Mouse (Mus musculus): Measurements from ENCODE around the gene Gpr37.

Gpr37 gene

DNA sequence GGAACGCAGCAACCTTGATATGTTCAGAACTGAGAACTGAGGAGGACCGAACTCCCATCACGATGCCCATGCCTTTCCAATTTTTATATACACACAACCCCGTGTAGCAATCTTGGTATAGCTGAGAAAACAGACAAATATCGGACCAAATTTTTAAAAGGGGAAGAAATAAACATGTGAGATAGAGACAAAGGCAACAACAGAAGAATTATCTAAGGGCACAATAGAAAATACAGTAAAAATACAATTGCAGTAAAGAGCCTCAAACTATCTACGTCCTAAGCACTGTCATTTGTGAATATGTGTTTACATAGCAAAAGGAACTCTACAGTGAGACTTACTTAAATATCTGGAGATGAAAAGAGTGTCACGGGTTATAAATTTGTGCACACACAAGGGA is at the start of gene Gpr37:
Gpr37 (minus strand) TSS at position 101 of the 400 bp plus-strand sequence.
- DNase-seq (ENCODE audit: low spot score), result no peak

DNA sequence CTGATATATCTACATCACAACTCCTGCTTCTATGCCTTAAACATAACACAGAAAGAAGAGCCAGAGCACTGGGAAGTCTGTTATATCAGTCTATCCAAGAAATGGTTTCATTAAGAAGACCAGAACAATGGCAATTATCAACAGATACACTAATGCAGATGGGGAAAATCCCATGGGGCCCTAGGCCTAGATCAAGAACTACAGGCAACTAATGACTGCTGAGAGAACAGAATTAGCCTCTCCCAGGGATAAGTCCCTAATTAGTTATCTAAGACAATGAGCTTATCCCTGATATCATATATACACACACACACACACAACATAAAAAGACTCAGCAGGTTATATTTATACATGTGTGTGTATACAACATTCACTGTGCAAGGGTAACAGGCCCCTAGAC is 46.0 kb upstream of the Gpr37 start:
- no peak for DNase-seq (ENCODE audit: low spot score)

DNA sequence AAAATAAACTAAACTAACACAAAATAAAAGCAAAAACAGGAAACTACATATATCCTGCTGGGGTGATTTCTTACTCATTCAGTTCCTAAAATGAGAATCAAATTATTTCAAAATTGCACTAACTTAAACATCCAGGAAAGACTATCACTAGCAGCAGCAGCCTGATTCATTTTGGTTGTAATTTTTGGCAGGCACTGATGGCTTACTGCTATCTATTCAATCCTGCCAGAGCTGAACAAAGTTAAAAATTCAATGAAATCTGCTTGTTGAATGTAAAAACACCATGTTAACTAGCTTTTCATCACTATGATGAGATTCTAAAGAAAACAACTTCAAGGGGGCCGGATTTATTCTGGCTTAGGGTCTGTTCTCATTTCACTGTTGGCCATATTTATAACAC is 36.0 kb upstream of the Gpr37 start:
- DNase-seq (ENCODE audit: low spot score), result no peak

DNA sequence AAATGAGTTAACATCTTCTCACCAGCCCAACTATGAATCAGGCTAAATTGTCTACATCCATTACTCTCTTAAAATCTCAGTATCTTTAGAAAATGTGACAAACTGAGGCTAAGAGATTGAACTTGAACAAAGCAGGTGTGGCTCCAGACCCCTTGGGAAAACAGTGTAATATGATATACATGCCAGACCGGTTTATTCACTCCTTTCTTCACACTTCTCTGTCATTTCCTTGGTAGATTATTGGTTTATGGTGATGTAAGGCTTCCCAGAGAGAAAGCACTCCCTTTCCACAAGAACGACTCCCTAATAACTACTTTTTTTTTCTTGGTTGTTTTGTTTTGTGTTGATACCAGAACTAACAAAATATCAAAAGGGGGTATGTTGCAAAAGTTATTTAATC is 20.1 kb upstream of the Gpr37 start:
- DNase-seq (ENCODE audit: low spot score), result no peak

DNA sequence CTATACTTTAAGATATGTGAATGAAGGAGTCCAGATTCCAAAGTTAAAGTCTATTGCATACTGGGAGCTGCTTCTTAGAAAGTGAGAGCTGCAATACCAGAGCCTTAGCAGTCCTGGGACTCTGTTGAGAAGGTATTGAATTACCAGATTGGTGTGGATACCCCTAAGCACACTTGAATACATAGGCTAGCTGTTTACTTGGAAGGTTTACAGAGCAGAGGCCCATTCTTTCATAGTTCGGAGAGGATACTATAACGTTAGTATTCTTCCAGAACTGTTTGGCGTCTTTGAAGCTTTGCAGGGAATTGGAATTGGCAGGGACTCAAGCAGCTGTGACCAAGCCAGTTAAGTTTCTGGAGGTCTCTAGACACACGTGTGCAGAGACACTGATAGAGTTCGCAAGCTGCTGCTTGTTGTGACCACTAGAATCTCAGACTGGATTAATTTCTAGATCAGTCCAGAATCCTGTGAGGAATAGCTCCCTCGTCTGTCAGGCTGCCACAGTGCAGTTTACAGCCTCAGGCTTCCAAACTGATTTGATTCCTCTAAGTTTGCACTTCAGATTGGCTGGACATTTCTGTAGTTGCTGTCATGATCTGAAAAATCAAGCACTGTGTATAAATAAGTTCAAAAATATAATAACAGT is 18.8 kb upstream of the Gpr37 start:
- peak; percentile 7 for DNase-seq (ENCODE audit: low spot score)

DNA sequence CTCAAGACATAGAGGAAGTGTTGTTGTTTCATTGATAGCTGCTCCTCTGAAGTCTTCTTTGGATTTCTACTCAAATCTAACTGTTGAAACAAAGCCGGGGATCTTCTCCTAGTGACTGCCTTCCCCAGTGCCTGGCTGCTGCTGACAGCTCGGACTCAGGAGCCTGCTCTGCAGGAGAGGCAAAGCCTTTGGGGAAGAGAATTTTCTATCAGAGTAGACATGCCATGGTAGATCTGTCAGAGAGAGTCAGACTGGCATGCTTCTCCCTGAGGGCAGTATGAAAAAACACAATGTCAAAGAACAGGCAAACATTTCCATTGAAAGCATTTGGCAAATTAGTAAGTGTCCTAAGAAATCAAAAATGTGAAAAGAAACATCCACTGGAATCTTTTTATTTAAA is 9.4 kb upstream of the Gpr37 start:
- no peak for DNase-seq (ENCODE audit: low spot score)

DNA sequence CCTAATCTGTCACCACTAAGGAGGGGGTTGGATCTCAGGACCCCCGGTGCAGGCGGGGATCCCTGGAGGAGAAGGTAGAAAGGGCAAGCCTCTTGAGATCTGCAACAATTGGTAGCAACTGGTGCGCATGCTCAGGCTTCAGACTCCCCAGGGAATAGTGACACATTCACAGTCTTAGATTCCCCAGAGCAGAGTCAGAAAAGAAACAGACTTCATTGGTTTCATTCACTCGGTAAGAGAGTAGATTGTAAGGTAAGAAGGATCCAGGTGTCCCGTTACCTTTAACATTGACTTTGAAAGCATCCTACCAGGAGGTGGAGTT is 284 bp downstream of the Gpr37 start:
- DNase-seq (ENCODE audit: low spot score), result no peak

DNA sequence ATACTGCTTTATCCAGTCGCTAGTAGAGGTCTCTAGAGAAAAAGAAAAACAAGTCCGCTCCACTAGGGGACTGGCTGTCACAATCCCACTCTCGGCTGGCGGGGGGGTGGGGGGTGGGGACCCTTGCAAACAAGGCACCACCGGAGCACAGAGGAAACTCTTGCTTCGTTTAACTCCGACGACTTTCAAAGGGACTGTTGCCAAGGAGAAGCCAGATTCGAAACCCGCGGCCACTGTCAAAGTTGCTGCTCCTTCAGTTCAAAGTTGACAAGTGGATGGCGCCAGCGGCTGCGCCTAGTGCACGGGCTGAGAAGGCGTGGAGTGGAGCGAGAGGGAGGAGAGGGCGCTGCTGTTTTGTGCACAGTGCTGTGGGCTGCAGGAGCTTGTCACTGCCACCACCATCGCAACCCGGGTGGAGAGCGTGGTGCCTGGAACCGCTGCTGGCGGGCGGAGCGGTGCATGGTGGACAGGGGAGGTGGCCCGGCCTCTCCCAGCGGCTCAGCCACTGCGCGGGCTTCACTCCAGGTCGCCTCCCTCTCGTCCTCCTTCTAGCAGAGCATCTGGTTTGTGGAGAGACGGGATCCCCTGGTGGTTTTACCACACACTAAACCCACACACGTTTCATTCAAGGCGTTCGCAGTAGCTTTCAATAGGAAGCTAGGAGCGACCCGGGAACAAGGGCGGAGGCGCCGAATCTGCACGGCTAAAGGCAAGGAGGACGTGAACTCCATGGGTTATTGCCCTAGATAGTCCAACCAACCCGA is 827 bp downstream of the Gpr37 start:
- peak; percentile 6 for DNase-seq (ENCODE audit: low spot score)

DNA sequence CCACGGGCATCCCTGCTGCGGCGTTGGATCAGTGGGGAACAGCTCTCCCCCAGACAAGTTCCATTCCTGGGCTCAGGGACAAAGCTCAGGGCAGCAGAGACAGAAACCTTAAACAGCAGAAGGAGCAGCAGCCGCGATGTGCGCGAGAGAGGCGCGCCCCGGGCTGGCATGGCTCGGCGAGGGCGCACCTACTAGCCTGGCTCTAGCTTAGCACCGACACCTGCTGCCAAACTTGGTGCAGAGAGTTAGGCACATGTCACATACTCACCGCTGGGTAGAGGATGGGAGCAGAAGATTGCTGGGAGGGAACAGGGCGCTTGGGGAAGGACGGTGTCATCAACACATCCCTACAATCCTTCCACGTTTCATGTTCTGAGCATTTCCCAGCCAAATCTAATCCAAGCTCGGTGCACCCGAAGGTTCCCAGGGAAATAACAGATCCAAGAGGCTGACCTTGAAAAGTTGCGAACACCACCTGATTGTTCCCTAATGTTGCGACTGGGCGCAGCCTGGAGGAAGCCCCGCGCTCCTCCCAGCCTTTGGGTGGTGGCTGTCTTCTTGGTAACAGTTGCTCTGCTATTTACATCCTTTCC is 1.5 kb downstream of the Gpr37 start:
- DNase-seq (ENCODE audit: low spot score), result no peak

DNA sequence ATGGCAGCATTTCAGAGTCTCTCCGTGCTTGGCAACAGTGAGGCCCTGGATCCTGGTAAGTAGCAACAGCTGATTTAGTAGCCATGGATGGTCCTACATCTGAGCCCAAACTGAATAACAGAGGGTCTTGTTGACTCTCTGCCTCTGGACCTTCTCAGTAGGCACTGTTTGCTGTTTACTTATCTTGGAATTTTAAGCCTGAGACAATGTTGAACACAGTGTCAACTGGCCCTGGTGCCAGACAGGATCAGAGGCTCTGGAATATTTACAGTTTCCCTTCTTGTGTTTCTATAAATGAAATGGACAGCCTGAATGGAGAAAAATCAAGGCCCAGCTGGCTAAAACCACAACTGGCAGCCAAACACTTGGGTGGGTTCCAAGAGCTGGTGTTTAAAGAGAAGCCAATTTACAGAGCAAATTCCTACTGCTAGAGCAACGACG is 3.7 kb downstream of the Gpr37 start:
- DNase-seq (ENCODE audit: low spot score), result no peak

DNA sequence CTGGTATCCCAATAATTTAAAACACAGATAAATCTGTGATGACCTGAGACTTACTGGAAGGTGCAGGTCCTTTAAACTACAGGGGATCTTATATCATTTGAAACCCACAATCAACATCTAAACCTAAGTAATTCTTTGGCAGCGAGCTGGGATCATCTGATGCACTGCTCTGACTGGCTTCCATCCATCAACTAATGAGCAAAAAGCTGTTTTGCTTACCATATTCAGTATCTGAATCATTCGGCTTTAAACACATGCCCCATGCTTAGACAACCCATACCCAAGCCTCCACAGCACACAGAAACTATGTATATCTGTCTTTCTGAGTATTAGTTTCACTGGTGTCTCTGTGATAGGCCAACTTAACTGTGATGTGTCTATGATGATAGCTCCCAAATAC is 6.1 kb downstream of the Gpr37 start:
- DNase-seq (ENCODE audit: low spot score), result no peak

DNA sequence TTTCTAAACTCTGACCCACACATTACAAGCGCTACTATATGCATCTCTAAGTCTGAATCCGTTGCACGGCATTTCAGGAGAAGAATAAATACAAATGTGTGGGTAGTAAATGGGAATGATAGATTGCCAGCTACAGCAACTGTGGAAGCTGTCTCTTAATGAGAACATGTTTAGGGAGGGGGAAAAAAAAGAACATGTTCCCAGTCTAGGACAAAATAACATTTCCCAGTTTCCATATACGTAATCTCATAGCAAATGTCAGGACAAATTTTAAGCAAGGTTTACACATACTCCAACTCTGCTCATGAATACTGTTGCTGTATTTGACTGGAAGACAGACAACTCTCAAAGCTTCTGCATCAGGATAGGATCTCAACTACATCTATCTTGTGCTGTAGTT is 15.4 kb downstream of the Gpr37 start:
- DNase-seq (ENCODE audit: low spot score), result no peak

DNA sequence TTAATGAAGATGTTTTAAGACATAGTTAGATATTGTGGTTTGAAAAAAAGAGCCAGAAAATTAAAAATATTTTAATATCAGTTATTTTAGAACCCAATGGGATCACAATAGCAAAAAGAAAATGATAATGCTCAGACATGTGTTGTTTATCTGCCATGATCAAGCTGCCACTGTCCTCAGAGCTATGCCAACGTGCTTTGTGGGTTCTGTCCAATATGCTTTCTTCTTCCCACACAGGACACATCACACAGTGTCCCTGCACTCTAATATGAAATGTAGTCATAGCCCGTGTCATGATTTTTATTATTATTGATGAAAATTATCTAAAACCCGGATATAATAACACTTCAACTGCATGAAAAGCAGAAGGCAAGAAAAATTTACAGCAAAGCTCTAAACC is 16.7 kb downstream of the Gpr37 start:
- DNase-seq (ENCODE audit: low spot score), result no peak

DNA sequence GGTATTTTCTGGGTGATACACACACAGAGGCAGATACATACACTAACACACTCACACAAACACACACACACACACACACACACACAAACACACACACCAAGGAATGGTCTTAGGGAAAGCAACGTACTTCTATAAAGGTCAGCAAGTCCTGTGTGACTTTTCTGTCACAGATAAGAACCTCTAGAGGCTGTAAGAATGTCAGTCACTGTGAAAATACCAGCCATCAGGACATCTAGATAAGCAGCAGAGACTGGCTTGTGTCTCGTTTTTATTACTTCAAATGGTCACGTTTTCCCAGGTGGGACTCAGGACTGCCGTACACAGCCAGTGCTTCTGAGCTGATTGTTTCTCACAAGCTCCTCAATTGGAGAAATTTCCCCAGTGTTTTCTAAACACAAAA is 20.4 kb downstream of the Gpr37 start:
- no peak for DNase-seq (ENCODE audit: low spot score)

DNA sequence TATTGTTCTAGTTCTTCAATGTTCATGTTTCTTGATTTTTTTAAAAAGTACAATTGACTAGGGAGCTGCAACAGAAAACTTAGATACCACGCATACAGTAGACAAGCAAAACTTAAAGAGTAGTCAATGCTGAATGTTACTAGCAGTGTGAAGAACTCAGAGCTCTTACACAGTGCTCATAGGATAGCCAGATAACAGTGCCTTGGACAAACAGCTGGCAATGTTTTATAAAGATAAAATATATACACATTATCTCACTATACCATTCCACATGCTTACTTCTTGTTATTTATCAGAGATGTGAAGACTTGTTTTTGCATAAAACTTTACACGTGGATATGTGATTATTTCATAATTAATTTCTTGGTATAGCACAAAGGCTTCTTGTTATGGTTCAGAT is 26.6 kb downstream of the Gpr37 start:
- DNase-seq (ENCODE audit: low spot score), result no peak

DNA sequence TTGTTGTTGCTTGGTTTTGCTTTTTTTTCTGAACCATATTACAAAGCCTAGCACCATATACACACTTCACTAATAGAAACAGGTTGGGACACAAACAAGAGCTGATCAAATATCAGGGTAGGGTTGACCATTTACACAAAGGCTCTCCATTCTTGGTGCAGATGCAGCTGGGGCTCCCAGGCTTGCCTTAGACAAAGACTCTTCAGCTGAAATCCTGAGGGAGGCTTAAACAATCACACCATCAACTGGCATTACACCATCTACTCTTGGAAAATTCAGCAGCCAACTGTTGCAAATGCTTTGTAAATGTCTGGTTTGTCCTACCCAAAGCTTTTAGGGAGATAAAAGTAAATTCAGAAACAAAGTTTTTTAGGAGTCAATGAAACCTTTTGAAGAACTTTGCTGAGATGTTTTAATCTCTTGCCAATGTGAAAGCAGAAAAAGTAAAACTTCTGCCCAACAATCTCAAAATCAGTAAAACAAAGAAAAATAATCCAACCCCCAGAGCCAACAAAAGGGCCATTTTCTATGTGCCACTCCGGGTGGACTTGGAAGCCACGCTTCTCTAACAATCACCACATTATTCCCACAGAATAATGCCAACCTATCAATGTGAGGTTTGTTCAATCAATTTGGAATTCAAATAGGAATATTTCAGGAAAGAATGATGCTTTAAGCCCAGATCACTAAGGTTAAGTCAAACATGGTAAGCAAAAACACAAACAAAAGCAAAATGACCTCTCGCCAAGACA is 30.4 kb downstream of the Gpr37 start:
- DNase-seq (ENCODE audit: low spot score), result no peak

Data from urinary bladder, postnatal 25 days (tissue).